Mouse (Mus musculus): Measurements from ENCODE around the gene Ugt1a7c. TPM values are rescaled to one million over a fixed set of nuclear protein-coding genes. Genes with fewer than 3 reads are reported as not detected.
A peak's percentile ranks its signal among the peaks of the same experiment; 100 is the strongest.

The Ugt1a7c gene
- total RNA-seq, 2 experiments from 2014 or later = 0.59 TPM; not detected in 1

GRCm38 (mm10) chr1:88197443-88197842 is 102.6 kb downstream of the Ugt1a7c start:
- no peak for DNase-seq
- Histone ChIP-seq H3K27ac (no peak overlapping the region), H3K4me3 (no peak overlapping the region)
- intact Hi-C loops (cut with DNase I) = no loop called here
- TF ChIP-seq CTCF (IDR thresholded peaks at IDR 0.05) = no peak

- Histone ChIP-seq H3K4me3 (no peak overlapping the region), H3K27ac (no peak overlapping the region)
- no peak for TF ChIP-seq CTCF (IDR thresholded peaks at IDR 0.05)
- DNase-seq = no peak
- intact Hi-C loops (cut with DNase I) = no loop called here
Observed at GRCm38 (mm10) chr1:88199996-88200395, 105.1 kb downstream of the Ugt1a7c start.

GRCm38 (mm10) chr1:88200456-88200855 is 105.6 kb downstream of the Ugt1a7c start, which contains the start of gene Ugt1a2:
Gene Ugt1a2, plus strand, starts transcription at chr1:88200601.
- H3K4me3 ChIP-seq = no peak within 1 kb of the TSS
- H3K27ac ChIP-seq = no peak within 1 kb of the TSS
- no peak for TF ChIP-seq CTCF (IDR thresholded peaks at IDR 0.05)
- intact Hi-C loops (cut with DNase I) = no loop called here
- DNase-seq = no peak

- intact Hi-C loops (cut with DNase I) = no loop called here
- peak within 1 kb of the TSS; percentile 43; the same call in 1 of the 2 replicates for H3K27ac ChIP-seq
- DNase-seq = peak; percentile 81
- peak within 1 kb of the TSS; percentile 72 for H3K4me3 ChIP-seq
- no peak for TF ChIP-seq CTCF (IDR thresholded peaks at IDR 0.05)
Observed at GRCm38 (mm10) chr1:88205294-88205922, 110.5 kb downstream of the Ugt1a7c start, which contains the start of gene Dnajb3. Gene Dnajb3, minus strand, starts transcription at chr1:88205782.

- TF ChIP-seq CTCF (IDR thresholded peaks at IDR 0.05) = no peak
- no peak overlapping the region for H3K4me3 ChIP-seq
- no peak for DNase-seq
- H3K27ac ChIP-seq = no peak overlapping the region
- intact Hi-C loops (cut with DNase I) = no loop called here
Observed at GRCm38 (mm10) chr1:88206843-88207479, 112.1 kb downstream of the Ugt1a7c start.

- intact Hi-C loops (cut with DNase I) = no loop called here
- H3K4me3 ChIP-seq = no peak within 1 kb of the TSS
- no peak within 1 kb of the TSS for H3K27ac ChIP-seq
- DNase-seq = no peak
- no peak for TF ChIP-seq CTCF (IDR thresholded peaks at IDR 0.05)
Observed at GRCm38 (mm10) chr1:88211812-88212211, 117.0 kb downstream of the Ugt1a7c start, which contains the start of gene Ugt1a1. Gene Ugt1a1, plus strand, starts transcription at chr1:88211959.

GRCm38 (mm10) chr1:88212341-88213045 is 117.6 kb downstream of the Ugt1a7c start:
- DNase-seq = no peak
- no peak for TF ChIP-seq CTCF (IDR thresholded peaks at IDR 0.05)
- intact Hi-C loops (cut with DNase I) = no loop called here
- H3K4me3 ChIP-seq = no peak overlapping the region
- H3K27ac ChIP-seq = no peak overlapping the region

- no peak overlapping the region for H3K27ac ChIP-seq
- intact Hi-C loops (cut with DNase I) = no loop called here
- no peak for TF ChIP-seq CTCF (IDR thresholded peaks at IDR 0.05)
- H3K4me3 ChIP-seq = no peak overlapping the region
- no peak for DNase-seq
Observed at GRCm38 (mm10) chr1:88213061-88213460, 118.2 kb downstream of the Ugt1a7c start.

- TF ChIP-seq CTCF (IDR thresholded peaks at IDR 0.05) = no peak
- intact Hi-C loops (cut with DNase I) = no loop called here
- peak; percentile 31 for DNase-seq
- no peak overlapping the region for H3K27ac ChIP-seq
- H3K4me3 ChIP-seq = no peak overlapping the region
Observed at GRCm38 (mm10) chr1:88213766-88214461, 119.1 kb downstream of the Ugt1a7c start.

GRCm38 (mm10) chr1:88214462-88214952 is 119.6 kb downstream of the Ugt1a7c start:
- H3K27ac ChIP-seq = no peak overlapping the region
- H3K4me3 ChIP-seq = no peak overlapping the region
- DNase-seq = no peak
- TF ChIP-seq CTCF (IDR thresholded peaks at IDR 0.05) = no peak
- intact Hi-C loops (cut with DNase I) = no loop called here

- no peak overlapping the region for H3K27ac ChIP-seq
- no peak for TF ChIP-seq CTCF (IDR thresholded peaks at IDR 0.05)
- DNase-seq = no peak
- H3K4me3 ChIP-seq = no peak overlapping the region
- intact Hi-C loops (cut with DNase I) = no loop called here
Observed at GRCm38 (mm10) chr1:88215466-88216380, 120.9 kb downstream of the Ugt1a7c start.

All from gastrocnemius, adult 2 months (tissue).